Mouse (Mus musculus): ENCODE results near the gene Spata2l. TPM values are rescaled to one million over a fixed set of nuclear protein-coding genes. Genes with fewer than 3 reads are reported as not detected.
"Not testable (repeated sequence)": the region's sequence is repeated elsewhere in the genome, so short reads cannot be mapped to it uniquely, and the experiment has no call there.

Spata2l gene
- total RNA-seq, 2 experiments from 2014 or later = 22.6 to 28.6 TPM

DNA sequence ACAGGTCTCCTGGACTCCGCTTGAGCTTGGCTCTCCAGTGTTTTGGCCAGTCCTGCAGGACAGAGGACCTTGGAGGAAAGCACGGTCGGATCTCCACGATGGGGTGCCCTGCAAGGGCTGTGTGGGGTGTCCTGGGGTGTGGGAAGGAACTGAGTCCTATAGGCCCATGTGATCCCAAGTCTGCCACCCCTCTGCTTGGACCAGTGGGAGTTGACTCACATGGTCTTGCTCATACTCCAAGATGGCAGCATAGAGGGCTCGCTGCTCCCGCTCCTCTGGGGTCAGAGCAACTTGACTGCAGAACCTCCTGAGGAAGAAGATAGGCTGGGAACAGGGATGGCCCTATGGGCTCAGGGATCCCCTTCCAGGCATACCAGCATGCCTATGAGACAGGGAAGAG is 11.7 kb upstream of the Spata2l start:
- no peak for DNase-seq
- intact Hi-C loops (cut with DNase I) = no loop called here

DNA sequence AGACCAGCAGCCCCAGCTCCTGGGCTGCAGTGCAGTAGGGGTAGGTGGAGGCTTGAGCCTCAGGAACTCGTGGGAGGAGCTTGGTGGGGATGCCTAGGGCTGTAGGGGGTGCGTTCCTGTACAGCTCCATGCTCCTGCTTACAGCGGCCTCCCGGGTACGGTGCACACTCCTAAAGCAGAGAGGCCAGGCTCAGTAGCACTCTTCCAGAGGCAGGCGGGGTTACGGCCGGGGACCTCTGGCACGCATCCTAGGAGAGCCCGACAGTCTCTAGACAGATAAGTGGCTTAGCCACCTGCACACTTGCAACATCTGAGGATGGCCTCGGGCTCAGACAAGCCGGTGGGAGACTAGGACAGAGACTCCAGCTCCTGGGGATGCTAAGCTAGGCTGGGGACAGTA is 9.5 kb upstream of the Spata2l start:
- intact Hi-C loops (cut with DNase I) = no loop called here
- DNase-seq = no peak

DNA sequence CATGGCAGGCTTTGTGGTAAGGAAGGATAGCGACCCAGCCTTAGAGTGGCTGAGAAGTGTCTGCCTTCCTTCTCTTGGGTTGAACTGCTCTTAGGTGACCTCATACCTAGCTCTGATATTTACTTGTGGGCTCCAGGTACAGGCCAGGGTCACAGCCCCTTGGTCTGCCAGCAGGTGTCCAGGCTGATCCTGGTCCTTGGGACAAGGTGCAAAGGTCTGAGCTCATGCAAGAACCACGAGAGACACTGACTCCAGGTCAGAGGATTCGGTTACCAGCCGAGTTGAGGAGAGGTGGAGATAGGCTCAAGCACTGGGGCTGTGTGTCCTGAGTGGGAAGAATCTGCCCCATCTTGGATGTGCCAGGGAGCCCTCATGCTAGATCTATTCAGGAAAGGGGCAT is 8.3 kb upstream of the Spata2l start:
- intact Hi-C loops (cut with DNase I) = no loop called here
- no peak for DNase-seq

DNA sequence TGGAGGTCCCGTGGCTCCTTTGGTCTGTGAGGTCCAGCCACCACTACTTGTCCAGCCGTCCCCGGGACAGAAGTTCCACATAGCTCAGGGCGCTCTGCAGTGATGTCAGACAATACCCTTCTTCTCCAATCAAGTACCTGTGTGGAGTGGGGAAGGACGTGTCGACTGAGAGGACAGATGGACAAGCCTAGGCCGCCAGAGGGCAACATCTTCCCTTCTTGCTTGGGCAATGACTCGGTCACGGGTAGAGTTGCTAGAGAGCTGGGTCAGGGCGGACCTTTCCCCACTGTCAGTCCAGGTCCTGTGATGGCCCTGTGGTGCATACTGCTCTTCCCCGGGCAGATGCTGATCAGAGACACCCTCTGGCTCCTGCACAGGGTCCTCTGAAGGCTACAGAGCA is 7.0 kb upstream of the Spata2l start:
- intact Hi-C loops (cut with DNase I) = no loop called here
- no peak for DNase-seq

DNA sequence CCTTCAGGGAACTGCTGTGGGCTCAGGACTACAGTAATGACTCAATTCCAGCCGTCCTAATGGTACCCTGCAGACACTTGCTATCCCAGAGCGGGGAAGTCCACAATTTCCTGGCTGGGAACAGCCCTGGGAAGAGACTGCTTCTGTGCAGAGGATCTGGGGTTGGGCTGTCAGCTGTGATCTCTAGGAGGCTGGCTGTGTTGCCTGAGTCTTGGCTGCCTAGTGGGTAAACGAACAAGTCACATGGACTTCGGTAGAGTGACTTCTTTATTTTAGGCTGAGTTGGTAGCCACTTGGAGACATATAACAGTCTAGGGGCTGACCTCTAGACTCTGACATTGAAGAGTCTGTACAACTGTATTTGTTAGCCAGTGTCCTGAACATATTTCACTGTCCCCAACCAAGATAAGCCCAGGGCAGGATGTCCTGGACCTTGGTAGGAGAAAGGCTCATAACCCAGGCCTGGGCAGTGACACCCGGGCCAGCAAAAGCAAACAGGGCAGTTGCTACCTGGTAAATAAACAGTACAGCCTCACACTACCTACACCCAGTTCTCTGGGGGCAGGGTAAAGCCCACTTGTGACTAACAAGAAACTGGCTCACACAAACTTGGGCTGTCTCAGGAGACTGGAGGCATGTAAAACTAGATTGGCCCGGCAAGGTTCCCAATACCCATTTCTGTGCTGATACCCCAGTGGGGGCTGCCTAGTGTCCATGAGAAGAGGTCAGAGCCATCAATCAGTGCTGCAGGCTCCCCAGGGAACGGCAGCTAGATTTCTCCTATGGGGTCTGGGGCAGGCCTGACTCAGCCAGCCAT is 6.3 kb upstream of the Spata2l start:
- DNase-seq = no peak
- intact Hi-C loops (cut with DNase I) = no loop called here

DNA sequence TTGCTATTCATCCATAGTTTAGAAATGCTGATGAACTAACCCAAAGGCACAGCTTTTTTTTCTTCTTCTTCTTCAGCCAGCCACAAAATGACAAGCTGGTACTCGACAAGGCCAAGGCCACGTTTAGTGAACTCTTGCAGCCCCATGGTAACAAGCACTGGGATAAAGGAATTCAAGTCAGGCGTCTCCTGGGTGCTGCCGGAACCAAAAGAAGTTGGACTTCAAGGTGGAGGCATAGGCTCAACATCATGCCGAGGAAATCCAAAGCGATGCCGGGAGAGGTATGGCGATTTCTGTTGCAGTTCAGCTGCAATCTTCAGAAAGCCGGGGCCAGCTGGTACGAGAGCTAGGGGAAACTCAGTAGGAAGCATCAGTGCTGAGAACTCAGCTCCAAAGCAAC is 3.4 kb upstream of the Spata2l start:
- intact Hi-C loops (cut with DNase I) = no loop called here
- no peak for DNase-seq

DNA sequence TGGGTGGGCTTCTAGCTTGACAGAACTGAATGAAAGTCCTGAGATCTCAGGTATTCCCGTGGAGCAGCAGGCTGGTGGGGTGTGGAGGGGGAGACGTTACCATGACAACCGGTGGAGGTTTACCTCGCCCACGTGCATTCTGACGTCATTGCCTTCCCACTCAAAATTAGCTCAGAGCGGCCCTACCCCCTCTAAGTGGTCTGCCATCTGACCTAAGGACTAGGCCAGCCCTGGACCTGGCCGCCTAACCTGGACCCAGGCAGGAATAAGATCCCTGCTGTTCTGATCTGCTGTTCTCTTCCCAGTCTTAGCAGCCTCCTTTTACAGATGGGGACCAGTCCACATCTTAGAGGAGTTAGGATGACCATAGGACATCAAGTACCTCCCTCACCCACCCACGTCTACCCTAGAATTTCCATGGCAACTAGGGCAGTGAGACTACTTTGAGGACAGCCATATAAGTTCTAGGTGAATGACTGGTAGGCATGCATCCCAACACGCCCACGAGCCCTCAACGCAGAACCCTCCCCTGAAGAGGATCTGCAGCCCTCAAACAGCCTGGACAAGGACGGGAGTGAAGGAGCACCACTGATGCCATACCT is 1.0 kb downstream of the Spata2l start:
- peak; percentile 32 for DNase-seq
- intact Hi-C loops (cut with DNase I) = no loop called here

DNA sequence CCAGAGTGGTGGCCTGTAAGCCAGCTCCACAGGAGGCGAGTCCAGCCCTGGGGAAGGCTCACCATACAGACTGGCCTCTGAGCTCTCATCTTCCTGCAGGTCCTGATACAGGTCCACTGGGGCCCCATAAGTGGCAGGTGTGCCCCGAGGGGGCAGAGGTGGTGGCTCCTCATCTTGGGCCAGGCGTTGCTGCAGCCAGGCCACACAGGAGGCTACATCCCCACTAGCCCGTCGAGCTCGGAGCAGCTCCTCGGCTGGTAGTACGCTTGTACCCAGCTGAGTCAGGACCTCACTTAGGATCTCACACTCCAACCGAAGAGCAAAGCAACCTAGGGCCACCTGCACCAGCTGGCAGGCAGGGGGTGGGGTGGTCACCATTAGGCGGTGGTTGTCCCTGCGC is 2.3 kb downstream of the Spata2l start:
- DNase-seq = no peak
- intact Hi-C loops (cut with DNase I) = no loop called here

DNA sequence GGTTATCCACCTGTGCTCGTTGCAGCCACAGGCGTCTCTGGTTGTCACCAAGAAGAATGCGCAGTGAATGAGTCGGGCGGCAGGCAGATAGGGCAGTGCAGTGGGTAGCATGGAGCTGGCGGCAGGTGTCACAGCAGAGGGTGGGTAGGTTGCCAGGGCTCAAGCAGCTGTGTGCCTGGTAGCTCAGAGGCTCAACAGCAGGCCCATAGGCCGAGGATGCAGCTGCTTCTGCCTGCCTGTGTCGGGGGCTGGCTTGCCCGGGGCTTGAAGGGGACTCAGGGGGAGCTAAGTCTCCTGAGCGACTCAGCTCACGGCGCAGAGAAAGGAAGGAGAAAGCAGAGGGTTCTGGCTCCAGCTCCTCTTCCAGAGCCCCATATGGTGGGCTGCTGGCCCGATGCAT is 2.7 kb downstream of the Spata2l start:
- intact Hi-C loops (cut with DNase I) = no loop called here
- DNase-seq = peak; percentile 54

DNA sequence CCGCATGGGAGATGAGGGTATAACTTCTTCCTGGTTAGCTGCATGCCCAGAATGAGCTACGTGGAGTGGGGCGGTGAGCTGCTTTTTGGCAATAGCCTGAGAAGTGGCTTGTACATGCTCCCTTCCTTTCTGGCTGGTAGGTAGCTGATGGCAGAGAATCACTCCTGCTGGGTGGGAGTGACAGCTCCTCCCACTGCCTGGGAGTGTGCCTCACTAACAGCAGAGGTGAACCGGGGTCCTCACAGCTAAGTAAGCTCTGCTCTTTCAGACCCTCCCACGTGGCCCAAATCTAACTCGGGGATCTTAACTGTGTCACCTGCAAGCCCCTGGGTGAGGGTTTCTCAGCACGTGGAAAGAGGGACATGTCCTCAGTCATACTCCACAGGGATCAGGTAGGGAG is 3.5 kb downstream of the Spata2l start:
- intact Hi-C loops (cut with DNase I) = no loop called here

DNA sequence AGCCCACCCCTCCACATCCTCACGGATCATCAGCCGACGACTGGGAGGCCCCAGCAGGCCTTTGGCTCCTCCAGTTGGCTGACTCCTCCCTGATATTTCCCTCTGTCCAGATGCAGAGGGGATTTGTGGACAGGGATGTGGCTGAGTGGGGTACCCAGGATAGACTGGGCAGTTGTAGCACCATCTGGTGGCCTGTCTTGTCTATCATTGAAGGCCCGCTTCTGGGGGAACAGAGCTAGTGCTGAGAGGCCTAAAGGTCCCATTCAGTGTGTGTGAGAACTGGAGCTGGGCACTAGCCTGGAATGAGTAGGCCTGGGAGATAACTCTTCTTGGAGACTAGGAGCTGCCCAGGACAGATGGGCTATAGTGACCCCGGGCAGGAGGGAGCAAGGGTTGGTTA is 4.3 kb downstream of the Spata2l start:
- no peak for DNase-seq
- intact Hi-C loops (cut with DNase I) = no loop called here

More for the DNA sequence above, 3.5 kb downstream of the Spata2l start:
- DNase-seq = no peak

DNA sequence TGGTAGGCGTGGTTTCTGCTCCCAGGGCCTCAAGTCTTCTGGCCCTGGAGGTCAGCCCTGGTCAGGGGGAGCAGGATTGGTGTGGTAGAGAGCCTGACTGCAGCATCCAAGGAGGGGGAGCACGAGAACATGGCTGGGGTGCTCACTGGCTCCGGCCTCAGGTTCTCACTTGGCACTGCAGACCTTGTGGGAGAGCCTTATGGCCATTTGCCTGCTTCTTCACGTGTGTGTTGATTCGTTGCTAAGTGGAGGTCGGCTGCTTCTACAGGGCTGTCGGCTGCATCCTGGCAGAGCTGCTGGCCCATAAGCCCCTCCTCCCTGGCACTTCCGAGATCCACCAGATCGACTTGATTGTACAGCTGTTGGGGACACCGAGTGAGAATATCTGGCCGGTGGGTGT is 5.7 kb downstream of the Spata2l start:
- DNase-seq; intact Hi-C loops (cut with DNase I): not testable (repeated sequence)

DNA sequence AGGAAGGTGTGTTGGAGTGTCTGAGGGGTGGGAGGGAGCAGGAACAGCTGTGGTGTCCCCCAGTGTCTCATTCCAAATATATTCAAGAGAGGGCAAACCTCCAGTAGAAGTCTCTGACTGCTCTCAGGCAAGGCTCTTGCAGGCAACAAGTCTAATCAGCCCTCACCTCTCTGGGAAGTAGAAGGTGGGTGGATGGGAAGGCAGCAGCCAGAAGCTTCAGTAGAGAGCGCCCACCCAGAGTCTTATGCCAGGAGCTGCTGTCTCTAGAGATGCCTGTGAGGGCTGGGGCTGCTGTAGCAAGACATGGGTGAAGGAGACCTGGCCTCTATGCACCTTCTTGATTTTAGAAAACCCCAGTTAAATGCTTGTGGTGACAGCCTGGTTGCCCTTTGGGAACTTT is 7.6 kb downstream of the Spata2l start:
- intact Hi-C loops (cut with DNase I) = no loop called here
- DNase-seq = no peak

DNA sequence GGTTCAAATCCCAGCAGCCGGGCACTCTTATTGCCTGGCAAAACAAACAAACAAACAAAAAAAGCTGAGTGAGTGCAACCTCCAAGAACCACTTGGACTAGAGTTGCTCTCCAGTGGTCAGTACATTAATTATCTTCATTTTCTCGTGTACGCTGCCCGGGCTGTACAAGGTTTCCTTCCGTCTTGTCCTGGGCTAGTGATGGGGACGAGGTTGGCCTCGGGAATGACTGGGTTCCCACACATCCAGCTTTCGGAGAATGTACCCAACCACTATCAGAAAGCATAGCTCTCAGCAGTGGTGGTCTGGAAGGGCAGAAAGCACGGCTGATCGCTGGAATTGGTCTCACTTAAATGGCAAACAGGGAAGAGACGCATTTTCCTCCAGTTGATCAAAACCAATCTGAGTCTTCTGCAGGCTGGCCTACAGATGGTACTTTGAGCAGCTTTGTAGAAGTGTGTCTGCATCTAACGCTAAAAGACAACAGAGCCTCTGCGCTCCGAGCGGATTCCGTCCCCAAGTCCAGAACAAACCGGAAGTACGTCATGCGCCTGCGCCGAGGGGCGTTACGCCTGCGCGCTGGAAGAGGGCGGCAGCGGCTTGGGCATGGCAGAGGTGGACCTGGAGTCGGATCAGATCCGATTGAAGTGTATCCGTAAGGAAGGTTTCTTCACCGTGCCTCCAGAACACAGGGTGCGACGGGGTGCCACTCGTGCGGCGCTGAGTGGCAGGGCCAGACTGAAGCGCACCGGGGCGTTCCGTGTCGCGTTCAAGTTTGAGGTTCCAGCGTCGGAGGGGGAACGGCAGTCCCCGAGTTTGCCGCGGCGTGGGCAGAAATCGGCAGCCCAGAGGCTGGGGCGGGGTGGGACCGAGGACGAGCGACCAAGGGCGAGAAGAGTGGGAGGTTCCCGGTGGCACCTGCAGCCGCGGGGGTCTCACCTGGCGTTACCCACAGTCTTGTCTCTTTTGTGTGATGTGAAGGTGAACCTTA is 11.5 kb downstream of the Spata2l start, which contains the start of gene Cdk10:
Gene Cdk10 (plus strand): TSS at position 565 of the 989 bp plus-strand sequence.
- DNase-seq = peak; percentile 92
- intact Hi-C loops (cut with DNase I) = no loop called here

DNA sequence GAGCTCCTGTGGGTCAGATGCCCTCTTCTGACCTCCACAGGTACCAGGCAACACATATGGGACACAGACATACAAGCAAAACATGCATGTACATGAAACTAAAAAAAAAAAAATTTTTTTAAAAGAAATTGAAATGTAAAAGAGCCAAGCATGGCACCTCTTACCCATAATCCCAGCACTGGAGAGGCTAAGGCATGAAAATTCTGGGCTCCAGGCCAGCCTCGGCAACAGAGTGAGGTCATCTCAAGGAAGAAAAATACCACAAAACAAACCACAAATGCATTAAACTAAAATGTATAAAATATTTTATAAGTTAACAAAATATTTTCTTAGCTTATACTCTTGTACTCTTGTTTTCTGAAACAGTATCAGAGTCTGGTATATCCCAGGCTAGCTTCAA is 15.1 kb downstream of the Spata2l start:
- intact Hi-C loops (cut with DNase I) = no loop called here
- no peak for DNase-seq

DNA sequence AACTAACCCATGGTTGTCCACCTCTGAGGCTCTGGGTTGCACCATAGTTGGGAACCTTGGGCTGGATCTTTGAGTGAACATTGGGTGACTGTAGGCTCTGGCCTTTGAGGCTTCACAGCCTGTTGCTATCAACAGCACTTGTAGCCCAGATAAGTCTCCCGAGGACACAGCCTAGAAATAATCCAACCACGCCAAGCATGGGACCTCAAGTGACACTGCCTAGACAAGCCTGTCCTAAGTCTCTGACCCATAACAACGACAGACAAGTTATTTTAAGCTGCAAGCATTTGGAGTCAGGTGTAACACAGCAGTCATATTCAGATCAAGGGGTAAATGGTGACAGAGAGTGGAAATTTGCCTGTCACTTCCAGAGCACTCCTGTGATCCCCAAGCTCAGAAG is 20.6 kb downstream of the Spata2l start:
- intact Hi-C loops (cut with DNase I) = no loop called here
- no peak for DNase-seq

DNA sequence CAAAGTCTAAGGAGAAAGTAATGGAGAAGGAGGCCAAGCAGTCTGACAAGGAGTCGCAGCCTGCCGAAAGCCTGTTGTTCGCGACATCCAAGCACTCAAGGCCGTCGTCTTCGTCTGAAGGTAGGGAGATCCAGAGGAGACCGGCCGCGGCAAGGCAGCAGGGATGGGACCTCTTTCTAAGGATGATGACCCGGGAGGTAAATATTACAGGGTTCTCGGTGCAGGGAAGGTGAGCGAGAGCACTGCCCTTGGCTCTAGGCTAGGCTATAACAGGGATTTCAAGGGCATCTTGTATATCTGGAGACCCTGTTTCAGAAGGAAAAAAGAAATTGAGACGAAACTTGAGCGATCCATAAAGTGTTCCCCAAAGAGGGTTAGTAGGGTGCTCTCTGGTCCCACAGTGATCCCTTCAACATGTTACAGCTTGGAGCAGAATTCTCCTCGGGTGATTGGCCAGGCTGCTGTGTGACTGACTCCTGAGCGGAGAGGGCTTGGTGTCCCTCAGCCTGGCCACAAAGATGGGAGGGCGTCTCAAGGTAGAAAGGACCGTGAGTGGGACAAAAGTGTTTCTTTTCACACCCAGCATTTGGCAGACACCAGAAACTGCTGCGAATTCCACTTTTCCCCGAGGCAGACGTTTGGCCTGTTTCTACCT is 22.8 kb downstream of the Spata2l start:
- no peak for DNase-seq
- intact Hi-C loops (cut with DNase I) = no loop called here

DNA sequence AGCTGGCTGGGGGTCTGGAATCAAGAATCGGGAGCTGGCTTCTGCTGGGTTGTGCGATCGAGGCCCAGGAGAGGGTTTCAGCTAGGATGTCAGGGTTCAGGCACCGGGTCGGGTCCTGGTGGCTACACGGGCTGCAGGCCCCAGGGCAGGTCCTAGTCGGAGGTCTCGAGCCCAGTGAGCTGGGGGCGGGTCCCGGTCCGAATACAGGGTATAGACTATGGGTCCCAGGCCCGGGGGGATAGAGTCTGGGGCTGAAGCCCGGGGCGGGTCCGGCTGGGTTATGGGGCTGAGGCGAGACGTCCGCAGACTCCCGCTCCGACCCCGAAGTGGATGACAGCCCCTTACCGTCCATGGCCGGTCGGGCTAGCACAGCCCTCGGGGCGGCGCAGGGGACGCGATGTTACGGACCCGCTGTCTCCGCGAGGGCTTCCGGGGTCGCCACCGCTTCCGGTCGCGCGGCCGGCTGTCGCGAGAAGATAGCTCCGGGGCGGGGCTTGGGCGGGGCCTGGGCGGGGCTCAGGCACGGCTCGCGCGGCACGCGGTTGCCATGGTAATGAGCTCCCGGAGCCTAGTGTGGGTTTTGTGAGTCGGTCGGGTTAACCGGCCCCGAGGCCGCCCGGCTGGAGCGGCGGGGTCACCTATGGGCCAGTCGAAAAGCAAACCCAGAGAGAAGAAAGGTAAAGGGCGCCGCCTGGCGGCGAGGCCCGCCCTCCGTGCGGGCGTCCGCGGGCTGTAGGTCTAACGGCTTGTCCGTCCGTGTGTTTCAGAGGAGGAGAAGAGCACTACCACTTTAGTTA is 23.5 kb downstream of the Spata2l start, which contains the start of the genes Chmp1a and Spata33:
Gene Chmp1a (minus strand): TSS at position 443 of the 797 bp plus-strand sequence.
Gene Spata33 (plus strand): TSS at position 512 of the 797 bp plus-strand sequence.
- intact Hi-C loops (cut with DNase I) = no loop called here
- DNase-seq = peak; percentile 95

DNA sequence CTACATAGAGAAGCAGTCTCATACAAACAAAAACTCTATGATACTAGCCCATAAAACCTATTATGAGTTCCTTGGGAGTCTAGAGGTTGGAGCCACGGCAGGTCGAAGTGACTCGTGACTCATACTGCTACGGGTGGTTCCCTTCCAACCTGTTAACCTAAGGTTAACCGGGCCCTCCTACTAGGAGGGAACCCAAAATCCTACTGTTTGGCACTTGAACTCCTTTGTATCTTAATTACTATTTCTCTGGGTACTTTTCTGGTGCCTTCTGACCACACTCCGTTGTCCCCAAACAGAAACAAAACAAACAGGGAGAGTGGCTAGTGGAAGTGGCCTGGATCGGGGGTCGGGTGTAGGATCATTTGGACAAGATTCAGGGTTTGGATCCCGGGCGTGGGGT is 24.2 kb downstream of the Spata2l start:
- DNase-seq = no peak
- intact Hi-C loops (cut with DNase I) = no loop called here

DNA sequence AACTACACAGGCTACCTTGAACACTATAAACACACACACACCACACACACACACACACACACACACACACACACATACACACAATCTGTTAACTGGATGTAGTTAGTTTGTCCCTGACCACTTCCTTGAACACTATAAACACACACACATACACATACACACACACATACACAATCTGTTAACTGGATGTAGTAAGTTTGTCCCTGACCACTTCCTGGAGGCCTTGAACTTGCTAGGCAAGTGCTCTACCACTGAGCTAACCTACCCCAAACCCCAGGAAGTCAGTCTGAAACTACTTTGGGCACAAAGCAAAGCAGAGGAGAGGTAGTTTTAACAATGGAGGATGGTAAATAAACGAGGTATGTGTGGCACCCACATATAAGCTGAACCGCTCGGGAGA is 32.5 kb downstream of the Spata2l start:
- no peak for DNase-seq
- intact Hi-C loops (cut with DNase I) = loop anchor here (5.0 kb wide), 1 partner anchor 96 kb away; no protein-coding TSS in a partner anchor
